Mouse (Mus musculus) forebrain, embryonic 12.5 days (tissue): ENCODE measurements around the gene Car9. TPM values are rescaled to one million over a fixed set of nuclear protein-coding genes. Genes with fewer than 3 reads are reported as not detected.

ENCODE experiments used
- ATAC-seq: fragments of 200-750 bp; cut with Nextera tagmentation; 2 replicates; pipeline ENCODE4 v1.8.0; 2017; ENCODE audit warnings: moderate TSS enrichment; ENCODE audit not compliant: low FRiP score
- H3K27ac ChIP-seq: fragments of 300-500 bp; sonication (generic); 2 replicates; pipeline ENCODE4 v1.5.1; 2016; ENCODE audit warnings: mild to moderate bottlenecking
- H3K27me3 ChIP-seq: fragments of 300-500 bp; sonication (generic); 2 replicates; pipeline ENCODE4 v1.6.1; 2016; ENCODE audit warnings: mild to moderate bottlenecking
- H3K36me3 ChIP-seq: fragments of 300-500 bp; sonication (generic); replicated peaks from 2 replicates; pipeline ENCODE4 v1.6.1; 2016; ENCODE audit warnings: mild to moderate bottlenecking
- H3K4me1 ChIP-seq: fragments of 300-500 bp; sonication (generic); 2 replicates; pipeline ENCODE4 v1.6.1; 2016
- H3K4me2 ChIP-seq: fragments of 300-500 bp; sonication (generic); 2 replicates; pipeline ENCODE4 v1.6.1; 2016; ENCODE audit warnings: mild to moderate bottlenecking, moderate library complexity
- H3K4me3 ChIP-seq: fragments of 300-500 bp; sonication (generic); replicated peaks from 2 replicates; pipeline ENCODE4 v1.5.1; 2016; ENCODE audit warnings: mild to moderate bottlenecking
- H3K9ac ChIP-seq: fragments of 300-500 bp; sonication (generic); 2 replicates; pipeline ENCODE4 v1.6.1; 2016; ENCODE audit warnings: mild to moderate bottlenecking
- H3K9me3 ChIP-seq: fragments of 300-500 bp; sonication (generic); 2 replicates; pipeline ENCODE4 v1.6.1; 2016
- WGBS: fragments of 180-500 bp; shearing (Covaris S2); methylation state at CpG from one replicate; pipeline ENCODE4 v1.1.7; 2016; 5-methylcytosine and 5-hydroxymethylcytosine counted together
- polyA plus RNA-seq: library from polyadenylated mRNA; unstranded; fragments of >200 nt; fragmentation: Nextera tagmentation; extraction: Ambion mirVana; gene quantifications from 2 replicates; pipeline ENCODE4 v1.2.1, GENCODE M21; 2016

The Car9 gene
- 0.27 and 0.50 TPM in 2 replicates for polyA plus RNA-seq

DNA sequence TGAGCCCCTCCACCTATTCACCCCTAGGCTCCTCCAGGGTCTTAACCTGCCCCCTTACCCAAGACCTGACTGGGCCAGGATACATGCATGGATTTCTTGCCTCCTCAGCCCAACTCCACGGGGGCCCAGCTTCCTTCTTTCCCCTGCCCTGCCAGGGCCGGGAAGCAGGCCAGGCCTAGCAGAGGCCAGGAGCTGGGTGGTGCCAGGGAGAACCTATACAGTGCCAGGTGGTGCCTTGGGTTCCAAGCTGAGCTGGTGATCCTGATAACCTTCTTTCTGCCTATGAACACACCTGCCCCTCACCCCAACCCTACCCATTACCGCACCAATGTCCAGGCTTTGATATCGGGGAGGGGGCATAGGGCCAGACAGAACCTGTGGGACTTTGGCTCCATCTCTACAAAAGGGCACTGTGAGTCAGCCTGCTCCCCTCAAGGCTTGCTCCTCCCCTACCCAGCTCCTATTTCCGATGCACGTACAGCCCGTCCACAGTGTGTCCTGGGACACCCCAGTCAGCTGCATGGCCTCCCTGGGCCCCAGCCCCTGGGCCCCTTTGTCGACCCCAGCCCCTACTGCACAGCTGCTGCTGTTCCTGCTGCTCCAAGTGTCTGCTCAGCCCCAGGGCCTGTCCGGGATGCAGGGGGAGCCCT lies at the start of gene Car9:
TSS of gene Car9 (plus strand) at position 431 of the 650 bp plus-strand sequence.
- 59% methylated on average over 9 of the region's 9 CpGs for WGBS
- Histone ChIP-seq H3K4me3 (no peak within 1 kb of the TSS), H3K4me2 (peak within 1 kb of the TSS; percentile 60; the same call in 1 of the 2 replicates), H3K27ac (no peak within 1 kb of the TSS), H3K9ac (no peak within 1 kb of the TSS), H3K9me3 (no peaks in the 10 kb centered on the region), H3K4me1 (peaks cover 17% of the 10 kb centered on the region), H3K36me3 (no peaks in the 10 kb centered on the region), H3K27me3 (peaks cover 47% of the 10 kb centered on the region)
- ATAC-seq: no peak

- H3K4me2 ChIP-seq: no peak overlapping the region
- WGBS: 28% methylated on average over 8 of the region's 8 CpGs
- ATAC-seq: no peak
- peaks cover 31% of the 10 kb centered on the region for H3K27me3 ChIP-seq
- H3K4me1 ChIP-seq: peaks cover 17% of the 10 kb centered on the region
- no peaks in the 10 kb centered on the region for H3K9me3 ChIP-seq
- no peak overlapping the region for H3K4me3 ChIP-seq
- no peak overlapping the region for H3K9ac ChIP-seq
- H3K36me3 ChIP-seq: no peaks in the 10 kb centered on the region
- no peak overlapping the region for H3K27ac ChIP-seq
These were observed 49.6 kb upstream of the Car9 start for GRCm38 (mm10) chr4:43457124-43457523.

- 96% methylated on average over 5 of the region's 5 CpGs for WGBS
- H3K9me3 ChIP-seq: no peaks in the 10 kb centered on the region
- H3K4me1 ChIP-seq: no peaks in the 10 kb centered on the region
- no peak overlapping the region for H3K9ac ChIP-seq
- no peak overlapping the region for H3K4me3 ChIP-seq
- no peak for ATAC-seq
- no peaks in the 10 kb centered on the region for H3K27me3 ChIP-seq
- no peak overlapping the region for H3K27ac ChIP-seq
- no peak overlapping the region for H3K4me2 ChIP-seq
- H3K36me3 ChIP-seq: no peaks in the 10 kb centered on the region
These were observed 43.7 kb upstream of the Car9 start for GRCm38 (mm10) chr4:43463102-43463501.

DNA sequence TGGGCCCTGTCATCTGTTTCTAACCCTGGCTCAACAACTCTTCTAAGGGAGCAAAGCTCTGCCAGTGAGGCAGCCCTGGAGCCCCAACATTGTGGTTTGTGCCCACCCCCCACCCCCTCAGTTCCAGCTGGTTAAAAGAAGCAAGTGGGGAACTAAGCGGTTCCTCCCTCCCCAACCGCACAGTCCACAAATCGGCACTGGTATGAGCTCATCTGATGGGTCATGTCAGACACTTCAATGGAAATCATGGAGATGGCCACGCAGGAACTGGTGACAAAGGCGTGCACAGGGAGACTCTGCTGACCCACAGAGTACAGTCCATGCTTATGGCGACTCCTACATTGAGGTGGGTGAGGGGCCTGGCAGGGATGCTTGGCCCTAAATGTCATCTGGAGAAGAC lies 40.8 kb upstream of the Car9 start:
- no peak overlapping the region for H3K27ac ChIP-seq
- ATAC-seq: no peak
- no peak overlapping the region for H3K9ac ChIP-seq
- no peaks in the 10 kb centered on the region for H3K36me3 ChIP-seq
- no peaks in the 10 kb centered on the region for H3K27me3 ChIP-seq
- no peaks in the 10 kb centered on the region for H3K9me3 ChIP-seq
- 86% methylated on average over 6 of the region's 6 CpGs for WGBS
- H3K4me3 ChIP-seq: no peak overlapping the region
- no peaks in the 10 kb centered on the region for H3K4me1 ChIP-seq
- no peak overlapping the region for H3K4me2 ChIP-seq

GRCm38 (mm10) chr4:43466872-43467271 lies 39.9 kb upstream of the Car9 start:
- Histone ChIP-seq H3K27me3 (no peaks in the 10 kb centered on the region), H3K4me3 (no peak overlapping the region), H3K36me3 (no peaks in the 10 kb centered on the region), H3K9me3 (no peaks in the 10 kb centered on the region), H3K4me2 (no peak overlapping the region), H3K9ac (no peak overlapping the region), H3K27ac (no peak overlapping the region), H3K4me1 (no peaks in the 10 kb centered on the region)
- WGBS: 90% methylated on average over 7 of the region's 7 CpGs
- no peak for ATAC-seq

- Histone ChIP-seq H3K4me3 (no peak overlapping the region), H3K9me3 (no peaks in the 10 kb centered on the region), H3K4me2 (no peak overlapping the region), H3K4me1 (no peaks in the 10 kb centered on the region), H3K27ac (no peak overlapping the region), H3K36me3 (no peaks in the 10 kb centered on the region), H3K27me3 (no peaks in the 10 kb centered on the region), H3K9ac (no peak overlapping the region)
- ATAC-seq: no peak
- 91% methylated on average over 10 of the region's 10 CpGs for WGBS
These were observed 36.5 kb upstream of the Car9 start for GRCm38 (mm10) chr4:43470301-43470700.

DNA sequence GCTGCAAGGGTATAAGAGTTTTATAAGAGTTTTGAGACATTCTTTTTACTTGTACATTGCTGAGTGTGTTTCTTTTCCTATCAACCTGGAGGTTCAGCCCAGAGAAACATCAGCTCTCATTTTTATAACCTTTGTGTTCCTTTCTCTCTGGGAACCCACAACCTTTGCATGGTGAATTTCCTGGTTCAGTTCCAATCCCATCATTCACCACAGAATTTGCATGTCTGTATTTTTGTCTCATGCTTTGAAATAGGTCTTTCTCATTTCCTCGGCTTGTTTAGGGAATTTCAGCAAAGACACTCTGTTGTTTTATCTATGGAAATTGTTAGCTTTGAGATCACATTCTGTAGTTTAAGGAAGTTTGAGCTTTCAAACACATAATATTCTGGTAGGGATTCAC lies 33.1 kb upstream of the Car9 start:
- 86% methylated on average over 1 of the region's 1 CpGs for WGBS
- H3K9me3 ChIP-seq: no peaks in the 10 kb centered on the region
- no peak overlapping the region for H3K9ac ChIP-seq
- H3K4me2 ChIP-seq: no peak overlapping the region
- no peaks in the 10 kb centered on the region for H3K27me3 ChIP-seq
- ATAC-seq: no peak
- H3K27ac ChIP-seq: no peak overlapping the region
- H3K4me1 ChIP-seq: 0 out of 2 replicates have a peak, but pooled peaks cover 4% of the 10 kb centered on the region
- H3K4me3 ChIP-seq: no peak overlapping the region
- H3K36me3 ChIP-seq: no peaks in the 10 kb centered on the region

GRCm38 (mm10) chr4:43476604-43477003 lies 30.2 kb upstream of the Car9 start:
- H3K27ac ChIP-seq: no peak overlapping the region
- H3K4me2 ChIP-seq: no peak overlapping the region
- H3K36me3 ChIP-seq: no peaks in the 10 kb centered on the region
- H3K4me3 ChIP-seq: no peak overlapping the region
- no peaks in the 10 kb centered on the region for H3K9me3 ChIP-seq
- no peaks in the 10 kb centered on the region for H3K27me3 ChIP-seq
- 0 out of 2 replicates have a peak, but pooled peaks cover 4% of the 10 kb centered on the region for H3K4me1 ChIP-seq
- H3K9ac ChIP-seq: no peak overlapping the region
- no peak for ATAC-seq
- WGBS: 93% methylated on average over 6 of the region's 6 CpGs

DNA sequence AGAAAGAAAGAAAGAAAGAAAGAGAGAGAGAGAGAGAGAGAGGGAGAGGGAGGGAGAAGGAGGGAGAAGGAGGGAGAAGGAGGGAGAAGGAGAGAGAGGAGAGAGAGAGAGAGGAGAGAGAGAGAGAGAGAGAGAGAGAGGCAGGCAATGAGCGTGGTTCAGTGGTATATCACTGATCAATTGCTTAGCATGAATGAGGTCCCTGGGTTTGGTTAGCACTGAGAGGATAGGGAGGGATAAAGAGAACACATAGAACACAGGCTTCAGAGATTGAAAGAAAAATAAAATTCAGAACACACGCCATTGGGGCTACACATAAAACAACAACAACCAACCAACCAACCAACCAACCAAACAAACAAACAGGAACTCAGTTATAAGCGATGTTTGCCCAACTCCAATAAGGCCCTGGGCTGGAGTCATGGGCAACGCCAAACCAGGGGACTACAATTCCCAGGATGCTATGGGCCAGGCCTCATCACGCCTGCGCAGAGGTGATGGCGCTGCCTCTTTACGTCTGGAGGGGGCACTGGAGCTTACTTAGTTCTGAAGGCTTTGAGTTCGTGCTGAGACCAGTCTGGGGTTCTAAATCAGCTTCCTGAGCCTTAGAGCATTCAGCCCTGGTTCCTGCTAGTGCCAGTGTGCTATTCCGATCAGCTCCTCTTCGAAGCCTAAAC lies 28.8 kb upstream of the Car9 start:
- no peaks in the 10 kb centered on the region for H3K36me3 ChIP-seq
- H3K27ac ChIP-seq: 0 out of 2 replicates have a peak overlapping the region, but pooled peaks have one; percentile 13
- H3K9ac ChIP-seq: no peak overlapping the region
- peak; percentile 95 for ATAC-seq
- peak overlapping the region; percentile 31 for H3K4me3 ChIP-seq
- H3K27me3 ChIP-seq: no peaks in the 10 kb centered on the region
- H3K4me2 ChIP-seq: peak overlapping the region; percentile 46
- H3K4me1 ChIP-seq: 0 out of 2 replicates have a peak, but pooled peaks cover 4% of the 10 kb centered on the region
- H3K9me3 ChIP-seq: no peaks in the 10 kb centered on the region
- 18% methylated on average over 11 of the region's 11 CpGs for WGBS

DNA sequence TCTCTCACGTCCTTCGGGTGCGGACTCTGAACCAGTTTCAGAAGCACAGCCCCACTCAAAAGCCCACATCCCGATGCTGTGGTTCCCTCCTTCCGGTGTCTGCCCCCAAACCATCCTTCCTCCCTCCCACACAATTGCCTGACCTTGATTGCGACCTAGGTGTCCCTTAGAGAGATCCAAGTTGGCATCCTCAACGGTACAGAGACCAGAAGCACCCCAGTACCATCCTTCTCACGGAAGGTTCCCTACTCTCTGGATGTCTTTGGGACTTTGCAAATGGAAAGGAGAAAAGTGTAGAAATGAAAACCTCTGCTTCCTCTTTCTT lies 28.3 kb upstream of the Car9 start:
- H3K4me1 ChIP-seq: 0 out of 2 replicates have a peak, but pooled peaks cover 4% of the 10 kb centered on the region
- peak overlapping the region; percentile 31 for H3K4me3 ChIP-seq
- no peak; the same call in 1 of the 2 replicates for ATAC-seq
- no peak overlapping the region for H3K9ac ChIP-seq
- H3K27me3 ChIP-seq: no peaks in the 10 kb centered on the region
- peak overlapping the region; percentile 46 for H3K4me2 ChIP-seq
- H3K36me3 ChIP-seq: no peaks in the 10 kb centered on the region
- H3K27ac ChIP-seq: 0 out of 2 replicates have a peak overlapping the region, but pooled peaks have one; percentile 13
- WGBS: 42% methylated on average over 8 of the region's 8 CpGs
- no peaks in the 10 kb centered on the region for H3K9me3 ChIP-seq

- no peak overlapping the region for H3K27ac ChIP-seq
- no peaks in the 10 kb centered on the region for H3K9me3 ChIP-seq
- peak overlapping the region; percentile 23; the same call in 1 of the 2 replicates for H3K4me2 ChIP-seq
- no peak for ATAC-seq
- H3K4me1 ChIP-seq: 0 out of 2 replicates have a peak, but pooled peaks cover 4% of the 10 kb centered on the region
- no peak overlapping the region for H3K9ac ChIP-seq
- H3K36me3 ChIP-seq: no peaks in the 10 kb centered on the region
- H3K4me3 ChIP-seq: no peak overlapping the region
- no peaks in the 10 kb centered on the region for H3K27me3 ChIP-seq
- WGBS: 49% methylated on average over 24 of the region's 24 CpGs
These were observed 27.6 kb upstream of the Car9 start for GRCm38 (mm10) chr4:43478906-43479832.

DNA sequence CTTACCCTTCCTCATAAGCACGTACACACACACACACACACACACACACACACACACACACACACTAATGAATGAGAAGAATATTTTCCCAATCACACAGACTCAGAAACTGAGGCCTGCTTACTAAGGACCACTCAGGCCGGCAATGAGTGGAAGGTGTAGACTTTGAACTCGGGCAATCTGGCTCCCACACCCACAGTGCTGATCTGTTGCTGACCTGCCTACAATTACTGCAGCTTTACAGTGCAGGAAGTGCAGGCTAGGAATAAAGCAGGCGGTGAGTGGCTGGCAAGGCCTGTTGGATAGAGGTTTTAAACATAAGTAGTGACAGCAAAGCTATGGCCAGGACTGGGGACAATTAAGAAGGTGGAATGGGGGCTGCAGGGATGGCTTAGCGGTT lies 25.8 kb upstream of the Car9 start:
- Histone ChIP-seq H3K27ac (no peak overlapping the region), H3K27me3 (no peaks in the 10 kb centered on the region), H3K4me2 (no peak overlapping the region), H3K36me3 (no peaks in the 10 kb centered on the region), H3K9ac (no peak overlapping the region), H3K4me3 (no peak overlapping the region), H3K4me1 (0 out of 2 replicates have a peak, but pooled peaks cover 4% of the 10 kb centered on the region), H3K9me3 (no peaks in the 10 kb centered on the region)
- 83% methylated on average over 5 of the region's 5 CpGs for WGBS
- no peak for ATAC-seq
